Mouse (Mus musculus): Measurements from ENCODE around the gene C1qb. TPM values are rescaled to one million over a fixed set of nuclear protein-coding genes. Genes with fewer than 3 reads are reported as not detected.

The C1qb gene
- total RNA-seq, 2 experiments from 2014 or later = 9.9 to 13.7 TPM

DNA sequence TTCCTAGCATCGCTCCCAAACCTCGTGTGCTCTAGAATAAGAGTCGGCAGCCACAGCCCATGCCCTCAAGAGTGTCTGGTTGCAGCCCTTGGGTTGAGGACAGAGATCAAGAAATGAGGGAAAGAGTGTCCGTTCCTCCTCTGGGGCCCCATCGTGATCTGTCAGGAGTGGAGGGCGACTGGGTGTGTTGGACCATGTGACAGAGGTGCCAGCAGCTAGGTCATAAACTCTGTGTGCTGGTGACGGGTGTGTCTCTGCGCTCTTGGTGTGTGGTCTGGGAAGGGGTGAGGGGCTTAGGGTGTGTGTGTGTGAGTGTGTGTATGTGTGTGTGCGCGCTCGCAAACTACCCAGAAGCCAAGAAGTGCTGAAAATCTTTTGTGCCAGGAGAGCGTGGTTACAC is 33.0 kb downstream of the C1qb start:
- DNase-seq = no peak
- intact Hi-C loops (cut with DNase I) = no loop called here

DNA sequence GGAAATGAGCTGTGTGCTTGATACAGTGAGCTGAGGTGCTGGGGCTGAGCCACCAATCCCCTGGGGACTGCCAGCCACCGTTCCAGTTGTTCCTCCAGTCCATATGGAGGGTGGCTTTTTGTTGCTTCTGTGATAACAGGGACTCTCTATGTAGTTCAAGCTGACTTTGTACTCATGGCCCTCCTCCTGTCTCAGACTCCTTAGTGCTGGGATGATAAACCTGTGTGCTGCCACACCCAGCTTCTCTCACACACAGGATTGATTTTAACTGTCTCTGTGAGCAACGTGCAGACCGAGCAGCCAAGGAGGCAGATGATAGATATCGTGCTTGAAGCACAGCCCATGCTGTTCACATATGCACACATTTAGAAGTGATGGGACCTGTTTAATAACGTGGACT is 33.9 kb downstream of the C1qb start:
- DNase-seq = no peak
- intact Hi-C loops (cut with DNase I) = no loop called here

DNA sequence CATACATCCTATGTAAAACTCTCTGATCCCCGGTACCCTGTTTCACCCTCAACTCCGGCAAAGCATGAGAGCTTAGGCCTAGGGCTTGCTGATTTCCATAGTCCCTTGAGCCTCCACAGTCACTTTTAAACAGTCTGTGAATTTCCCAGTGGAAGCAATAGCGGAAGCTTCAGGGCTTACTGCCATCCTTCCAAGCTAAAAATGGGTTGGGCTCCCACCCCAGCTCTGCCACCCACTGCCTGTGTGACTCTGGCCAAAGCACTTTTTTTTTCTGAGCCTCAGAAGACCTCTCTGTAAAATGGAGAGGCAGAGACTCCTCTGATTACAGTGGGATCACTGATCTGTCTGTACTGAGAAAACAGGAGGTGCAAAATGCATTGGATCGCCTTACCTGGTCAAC is 37.4 kb downstream of the C1qb start:
- intact Hi-C loops (cut with DNase I) = no loop called here
- no peak for DNase-seq

DNA sequence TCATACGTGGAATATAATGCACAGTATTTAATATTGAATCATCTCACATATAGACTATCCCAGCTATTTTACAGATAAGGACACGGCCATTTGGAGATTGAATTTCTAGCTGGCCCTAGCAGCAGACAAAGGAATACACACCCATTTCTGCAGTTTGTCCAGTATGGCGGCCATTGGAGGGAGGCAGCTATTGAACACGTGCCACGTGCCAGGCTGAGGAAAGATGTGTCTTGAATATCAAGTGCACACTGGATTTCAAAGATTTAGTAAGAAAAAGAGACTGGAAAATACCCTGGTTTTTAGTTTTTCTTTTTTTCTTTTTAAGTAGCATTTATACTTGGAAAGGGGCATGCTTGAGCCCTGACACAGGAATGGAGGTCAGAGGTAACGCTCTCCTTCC is 38.8 kb downstream of the C1qb start:
- intact Hi-C loops (cut with DNase I) = no loop called here
- no peak for DNase-seq

DNA sequence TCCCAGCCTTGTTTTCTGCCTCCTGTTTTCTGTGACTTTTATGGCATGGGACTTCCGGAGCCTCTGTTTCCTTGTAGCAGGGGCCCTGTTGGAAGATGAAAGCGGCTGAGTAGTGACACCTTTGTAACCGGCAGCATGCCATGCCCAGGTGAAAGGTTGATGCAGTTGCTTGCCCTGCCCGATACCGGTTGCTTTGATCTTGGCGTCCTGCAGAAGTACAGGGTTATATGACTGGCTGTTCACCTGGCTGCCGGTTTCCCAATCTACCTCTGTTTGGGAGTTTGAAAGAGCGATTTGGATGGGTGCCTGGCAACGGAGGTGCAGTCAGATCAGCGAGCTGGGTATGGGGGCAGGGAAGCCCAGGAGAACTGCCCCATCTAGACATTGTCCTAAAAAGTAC is 43.2 kb downstream of the C1qb start:
- DNase-seq = no peak
- intact Hi-C loops (cut with DNase I) = loop anchor here (5.0 kb wide), 1 partner anchor 229 kb away; no protein-coding TSS in a partner anchor

DNA sequence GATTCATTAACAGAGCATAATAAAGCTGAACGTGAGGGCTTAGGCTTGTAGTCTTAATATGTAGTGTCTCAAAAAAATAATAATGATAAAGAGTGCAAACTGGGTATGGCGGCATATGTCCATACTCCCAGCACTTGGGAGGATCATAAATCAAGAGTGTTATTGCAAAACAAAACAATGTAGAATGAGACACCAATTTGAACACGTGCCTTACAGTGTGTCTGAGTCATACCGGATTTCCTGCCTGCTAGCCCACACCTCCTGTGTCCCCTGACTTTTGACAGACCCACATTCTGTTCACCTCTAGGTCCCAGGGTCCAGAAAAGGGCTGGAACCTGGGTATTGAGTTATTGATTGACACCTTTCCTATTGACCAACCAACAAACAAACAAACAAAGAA is 44.0 kb downstream of the C1qb start:
- no peak for DNase-seq
- intact Hi-C loops (cut with DNase I) = loop anchor here (5.0 kb wide), 1 partner anchor 230 kb away; no protein-coding TSS in a partner anchor

DNA sequence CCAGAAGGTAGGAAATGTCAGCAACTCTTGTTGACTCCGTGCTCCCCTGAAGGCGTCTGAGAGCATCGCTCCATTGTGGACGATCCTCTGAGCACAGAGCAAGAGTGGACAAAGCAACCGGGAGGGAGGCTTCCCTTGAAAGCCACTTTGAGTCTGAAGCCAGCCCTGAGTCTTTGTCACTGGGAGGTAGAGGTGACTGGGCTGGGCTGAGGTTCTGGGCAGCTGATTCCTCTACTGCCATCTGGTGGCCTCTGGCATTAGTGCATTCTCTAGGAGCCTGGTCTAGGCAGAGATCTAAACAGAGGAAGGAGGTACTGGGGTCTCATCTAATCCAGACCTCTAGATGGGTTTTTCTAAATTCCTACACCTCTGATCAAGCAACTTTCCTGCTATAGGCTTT is 44.9 kb downstream of the C1qb start:
- DNase-seq = peak; percentile 50
- intact Hi-C loops (cut with DNase I) = loop anchor here (1.0 to 5.0 kb wide), 2 partner anchors 163 to 231 kb away; no protein-coding TSS in a partner anchor

DNA sequence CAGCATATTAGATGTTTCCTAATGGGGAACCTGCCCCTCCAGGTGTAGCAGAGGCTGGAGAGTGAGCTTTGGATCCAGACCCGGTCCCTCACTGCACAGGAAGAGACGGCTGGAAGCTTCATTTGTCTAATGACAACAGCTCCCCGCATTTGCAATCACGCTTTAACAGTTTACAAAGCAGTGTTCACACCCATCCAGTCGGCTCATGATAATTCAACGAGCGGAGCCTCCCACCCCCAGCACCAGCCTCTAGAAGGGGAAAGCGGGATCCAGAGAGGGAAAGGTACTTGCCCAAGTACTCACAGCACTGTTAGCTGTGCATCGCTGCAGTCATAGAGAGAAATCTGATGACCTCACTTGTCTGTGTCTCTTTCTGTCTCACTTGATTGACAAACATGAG is 47.5 kb downstream of the C1qb start:
- DNase-seq = no peak
- intact Hi-C loops (cut with DNase I) = no loop called here

DNA sequence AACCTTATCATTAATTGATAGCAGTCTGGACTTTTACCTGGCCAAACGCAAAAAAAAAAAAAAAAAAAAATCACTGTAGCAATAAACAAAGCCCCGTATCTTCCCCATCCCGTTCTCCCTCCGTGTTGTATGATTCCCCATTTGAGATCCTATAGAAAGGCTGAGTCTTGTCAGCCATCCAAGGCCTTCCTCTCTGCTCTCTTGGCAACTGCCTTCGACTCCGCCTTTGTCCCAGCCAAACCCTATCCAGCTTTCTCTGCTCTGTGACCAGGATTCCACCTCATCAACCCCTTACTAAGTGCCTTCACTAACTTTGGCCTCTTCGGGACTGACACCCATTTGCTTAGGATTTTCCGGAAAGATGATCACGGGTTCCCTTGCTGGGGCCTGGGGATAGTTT is 48.0 kb downstream of the C1qb start:
- intact Hi-C loops (cut with DNase I) = no loop called here
- DNase-seq = no peak

DNA sequence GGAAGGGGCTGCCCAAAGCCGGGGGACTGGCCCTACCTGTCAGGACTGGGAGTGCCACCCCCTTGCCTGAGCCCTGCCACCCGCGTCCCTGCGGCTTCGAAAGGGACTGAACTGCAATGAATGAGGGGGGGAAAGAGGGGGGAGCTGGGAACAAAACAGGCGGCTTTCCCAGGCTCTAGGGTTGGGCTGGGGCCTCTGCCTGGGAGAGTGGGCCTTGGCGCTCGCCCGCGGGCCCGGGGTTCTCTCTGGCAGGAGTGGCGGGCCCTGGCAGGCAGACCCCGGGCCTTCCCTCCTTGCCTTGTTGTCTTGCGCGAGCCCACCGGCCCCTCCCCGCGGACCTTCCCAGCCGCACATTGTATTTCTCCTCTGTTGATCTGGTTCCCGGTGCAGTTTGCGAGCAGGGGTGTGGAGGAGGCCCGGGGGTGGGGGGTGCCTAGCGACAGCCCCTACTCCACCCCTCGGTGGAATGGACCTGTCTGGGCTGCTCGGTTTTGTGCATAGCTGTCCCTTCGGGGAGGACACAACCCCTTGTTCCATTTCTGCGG is 49.5 kb downstream of the C1qb start:
- intact Hi-C loops (cut with DNase I) = no loop called here
- no peak for DNase-seq

DNA sequence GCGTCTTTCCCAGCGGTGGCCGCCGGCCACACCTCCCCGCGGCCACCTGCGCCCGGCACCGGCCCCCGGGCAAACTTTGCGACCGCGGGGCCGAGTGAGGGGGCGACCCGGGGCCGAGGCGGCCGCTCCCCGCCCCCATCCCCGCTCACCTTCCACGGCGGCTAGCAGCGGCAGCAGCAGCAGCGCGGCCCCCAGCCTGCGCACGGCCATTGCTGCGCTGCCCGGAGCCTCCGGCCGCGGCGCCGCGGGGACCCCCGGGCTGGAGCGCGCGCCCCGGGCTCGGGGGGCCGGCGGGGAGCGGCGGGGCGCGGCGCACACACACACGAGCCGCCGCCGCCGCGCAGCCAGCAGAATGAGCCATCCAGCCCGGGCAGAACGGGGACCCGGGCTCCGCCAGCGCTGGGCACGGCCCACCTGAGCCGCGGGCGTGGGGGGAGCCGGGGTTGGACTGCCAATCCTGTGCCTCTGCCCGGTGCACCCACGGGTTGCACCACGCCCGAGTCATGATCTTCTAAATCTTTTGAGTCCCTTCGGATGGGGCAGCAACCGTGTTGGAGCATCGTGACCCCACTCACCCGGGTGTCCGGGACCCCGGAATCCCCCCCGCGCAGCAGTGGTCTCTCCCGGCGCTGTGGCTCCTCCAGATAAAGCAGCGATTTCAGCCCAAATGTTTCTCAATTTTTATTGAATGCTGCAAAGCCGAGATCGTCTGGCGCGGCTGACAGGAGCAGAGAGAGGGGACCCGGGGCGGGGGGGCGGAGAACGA is 50.2 kb downstream of the C1qb start, which contains the start of gene Ephb2:
Gene Ephb2, minus strand, starts transcription at position 368 of the 766 bp plus-strand sequence.
- intact Hi-C loops (cut with DNase I) = no loop called here
- peak; percentile 48 to 55 for DNase-seq

DNA sequence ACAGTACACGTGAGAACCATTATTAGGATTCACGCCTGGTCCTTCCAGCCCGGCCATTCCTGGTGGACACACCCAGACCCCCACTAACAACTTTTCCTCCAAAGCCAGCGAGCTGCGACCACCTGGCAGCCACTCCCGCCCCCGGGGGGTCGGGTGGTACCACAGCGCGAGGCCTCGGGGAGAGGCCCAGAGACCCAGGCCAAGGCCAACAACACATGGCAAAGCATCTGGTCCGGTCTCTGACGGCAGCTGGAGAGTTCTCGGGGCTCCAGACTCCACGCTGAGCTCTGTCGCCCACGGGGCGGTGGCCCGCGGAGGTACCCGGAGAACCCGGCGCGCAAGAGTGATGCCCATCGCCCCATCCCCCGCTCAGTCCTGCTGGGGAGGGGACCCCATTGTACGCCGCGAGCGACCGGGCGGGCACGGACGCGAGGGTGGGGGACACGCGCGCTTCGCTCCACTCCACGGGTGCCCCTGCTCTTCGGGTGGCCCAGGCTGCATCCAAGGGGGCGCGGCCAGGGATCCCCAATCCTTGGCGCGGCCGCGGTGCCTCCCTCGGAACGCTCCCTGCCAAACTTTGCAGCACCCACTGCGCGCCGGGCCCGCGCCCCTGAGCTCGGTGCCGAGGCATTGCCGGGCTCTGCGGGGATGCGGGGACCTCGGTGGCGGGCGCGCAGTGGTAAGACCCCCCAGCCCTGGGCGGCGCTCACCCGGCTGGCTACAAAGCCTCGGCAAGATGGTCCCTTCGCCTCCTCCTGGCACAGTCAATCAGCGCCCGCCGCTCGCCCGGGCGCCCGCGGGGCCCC is 51.0 kb downstream of the C1qb start:
- intact Hi-C loops (cut with DNase I) = no loop called here
- no peak for DNase-seq

DNA sequence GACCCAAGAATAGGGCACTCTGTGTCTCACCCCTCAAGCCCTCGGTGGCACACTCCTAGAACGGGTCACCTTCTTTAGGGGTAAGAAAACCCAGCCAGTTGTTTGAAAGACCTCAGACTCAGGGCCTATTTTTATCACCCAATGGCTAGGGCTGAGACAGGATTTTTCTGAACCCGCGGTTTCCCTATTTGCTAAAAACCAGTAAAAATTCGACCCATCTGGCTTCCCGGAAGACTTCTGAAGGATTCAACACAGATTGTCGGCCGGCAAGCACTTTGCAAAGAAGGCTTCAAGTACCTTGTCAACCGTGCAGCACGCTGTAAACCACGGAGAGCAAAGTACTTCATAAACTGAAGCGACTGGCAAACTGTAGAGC is 51.6 kb downstream of the C1qb start:
- DNase-seq = no peak
- intact Hi-C loops (cut with DNase I) = no loop called here

DNA sequence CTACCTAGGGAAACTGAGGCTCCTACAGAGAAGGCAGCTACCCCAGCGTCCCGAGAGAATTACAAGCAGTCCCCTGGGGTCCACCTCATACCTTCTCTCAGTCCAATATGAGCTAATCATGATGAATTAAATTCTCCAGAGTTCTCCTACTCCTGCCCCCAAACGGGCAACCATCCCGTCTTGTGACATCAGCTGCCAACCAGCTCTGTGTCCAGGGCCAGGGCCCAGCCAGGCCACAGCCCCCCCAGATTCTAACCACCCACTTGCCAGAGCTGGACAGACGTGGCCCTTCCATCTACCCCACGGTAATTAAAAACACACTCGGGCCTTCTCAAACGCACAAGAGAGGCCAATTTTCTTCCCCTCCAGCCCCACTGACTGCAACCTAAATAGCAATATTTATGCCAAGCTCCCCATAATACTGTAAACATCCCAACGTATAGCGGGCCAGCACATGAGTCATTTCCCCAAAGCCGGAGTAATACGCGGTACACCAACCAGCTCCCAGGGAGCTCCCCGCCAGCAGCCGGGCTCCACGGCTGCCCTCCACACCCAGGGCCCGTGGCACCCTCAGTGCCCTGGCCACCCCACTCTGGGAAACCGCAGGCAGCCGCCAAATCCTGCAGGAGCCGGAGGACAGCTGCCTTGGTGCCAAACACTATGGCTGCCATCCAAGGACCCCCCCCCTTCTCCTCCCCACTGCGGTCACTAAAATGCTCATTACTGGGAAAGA is 52.2 kb downstream of the C1qb start:
- DNase-seq = no peak
- intact Hi-C loops (cut with DNase I) = no loop called here

DNA sequence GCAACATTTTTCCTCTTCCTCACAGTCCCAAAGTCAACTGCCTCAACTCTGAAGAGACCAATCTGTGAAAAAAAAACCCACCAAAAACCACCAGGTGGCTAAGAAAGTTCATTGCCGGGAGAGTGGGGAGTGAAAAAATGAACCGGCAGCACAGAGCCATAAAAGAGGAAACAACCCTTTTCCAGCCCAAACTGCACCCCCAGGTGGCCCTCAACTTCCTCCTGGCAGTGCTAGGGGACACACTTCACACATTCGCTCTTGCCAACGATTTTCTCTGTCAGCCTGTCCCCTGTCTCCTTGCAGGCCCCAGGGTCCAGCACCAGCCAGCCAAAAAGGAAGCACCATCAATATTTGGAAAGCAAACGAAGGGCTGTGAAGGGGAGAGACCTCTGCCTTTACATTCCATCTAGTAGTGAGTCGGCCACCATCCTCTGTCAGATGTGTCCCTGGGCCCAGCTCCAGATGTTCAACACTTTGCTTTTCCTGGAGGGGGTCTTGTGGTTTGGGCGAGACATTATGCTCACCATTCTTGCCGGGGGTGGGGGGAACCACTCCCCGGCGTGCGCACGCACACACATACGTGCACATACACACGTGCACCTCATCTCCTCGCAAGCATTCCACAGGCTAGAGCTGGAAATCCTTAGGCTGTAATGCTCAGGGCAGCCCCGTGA is 53.3 kb downstream of the C1qb start:
- intact Hi-C loops (cut with DNase I) = no loop called here
- DNase-seq = no peak

DNA sequence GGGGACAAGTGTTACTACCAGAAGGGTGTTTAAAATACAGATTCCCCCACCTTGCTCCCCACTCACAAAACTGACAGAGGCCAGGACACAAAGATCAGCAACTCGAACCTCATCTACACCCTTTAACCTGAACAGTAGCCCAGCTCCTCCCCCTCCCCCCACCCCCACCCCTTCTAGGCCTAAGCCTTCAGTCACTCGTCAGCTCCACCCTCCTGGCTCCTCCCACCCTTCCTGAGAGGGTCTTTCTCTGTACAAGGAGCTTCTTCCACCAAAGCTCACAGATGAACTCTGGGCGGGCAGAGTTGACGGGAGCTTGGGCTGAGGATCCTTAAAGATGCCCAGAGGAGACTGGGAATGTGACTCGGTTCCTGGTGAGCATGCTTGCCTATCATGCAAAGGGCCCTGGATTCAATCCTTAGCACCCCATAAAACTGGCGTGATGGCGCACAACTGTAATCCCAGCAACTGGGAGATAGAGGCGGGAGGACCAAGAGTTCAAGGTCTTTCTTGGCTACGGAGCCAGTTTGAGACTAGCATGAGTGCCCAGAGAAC is 55.6 kb downstream of the C1qb start:
- no peak for DNase-seq
- intact Hi-C loops (cut with DNase I) = no loop called here

All from gastrocnemius, postnatal 36 days (tissue).